Mouse (Mus musculus): ENCODE data around the gene Gon7.
A peak's percentile ranks its signal among the peaks of the same experiment; 100 is the strongest.

Gon7 gene

DNA sequence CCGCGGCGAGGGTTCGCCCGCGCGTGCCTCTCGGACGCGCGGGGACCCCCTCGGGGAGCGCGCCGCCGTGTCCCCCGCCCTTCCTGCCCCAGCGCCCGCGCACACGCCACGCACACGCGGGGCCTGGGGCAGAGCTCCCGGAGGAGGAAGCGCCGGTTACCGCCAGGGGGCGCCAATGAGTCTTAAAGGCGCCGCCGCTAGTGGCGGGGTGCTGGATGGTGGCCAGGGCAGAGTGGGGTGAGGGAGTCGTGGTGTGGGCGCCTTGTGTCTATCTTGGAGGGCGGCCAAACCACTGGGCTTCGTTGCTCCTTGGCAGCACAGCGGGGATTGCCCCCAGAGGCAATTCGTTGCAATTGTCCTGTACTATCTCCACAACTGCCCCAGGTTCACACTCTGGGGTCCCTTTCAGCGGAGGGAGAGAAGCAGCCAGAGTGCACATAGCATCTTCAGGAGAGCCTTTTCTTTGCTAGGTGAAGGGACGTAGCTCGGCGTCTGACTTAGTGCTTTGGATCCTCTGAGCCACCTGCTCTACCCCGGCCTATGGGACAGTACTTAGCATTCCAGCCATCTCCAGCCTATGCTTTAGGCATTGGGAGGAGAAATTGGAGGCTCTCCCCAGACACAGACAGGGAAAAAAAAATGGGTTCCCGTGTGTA is 52.3 kb downstream of the Gon7 start:
- DNase-seq = peak; percentile 98

DNA sequence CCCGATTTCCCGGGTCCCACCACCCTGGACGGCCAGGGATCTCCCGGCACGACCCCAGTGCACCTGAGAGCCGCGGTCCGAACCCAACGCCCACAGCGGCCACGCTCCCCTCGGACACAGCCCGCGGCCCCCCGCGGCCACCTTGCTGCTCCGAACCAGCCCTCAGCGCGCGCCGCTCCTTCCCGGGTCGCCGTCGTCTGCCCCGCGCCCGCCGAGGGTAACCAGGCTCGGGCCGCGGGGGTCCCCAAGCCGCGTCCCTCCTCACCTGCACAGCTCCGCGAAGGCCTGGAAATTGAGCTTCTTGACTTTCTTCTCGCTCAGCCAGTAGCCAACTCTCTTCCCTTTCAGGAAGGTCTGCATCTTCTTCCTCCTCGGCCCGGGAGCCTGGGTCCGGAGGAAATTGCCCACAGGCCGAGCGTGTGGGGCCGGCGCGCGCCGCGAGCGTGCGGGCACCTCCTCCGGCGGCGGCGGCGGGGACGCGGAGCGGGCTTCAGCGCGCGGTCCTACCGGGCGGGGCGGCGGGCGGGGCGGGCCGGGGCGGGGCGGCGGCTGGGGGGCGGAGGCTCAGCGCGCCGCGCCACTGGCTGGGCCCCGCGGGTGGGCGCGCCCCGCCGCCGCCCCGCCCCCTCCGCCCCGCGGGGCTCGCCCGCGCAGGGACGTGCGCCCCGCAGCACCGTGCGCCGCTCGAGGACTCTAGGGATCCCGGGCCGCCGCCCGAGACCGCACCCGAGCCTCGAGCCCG is 53.0 kb downstream of the Gon7 start, which contains the start of gene Itpk1:
Gene Itpk1 (minus strand): TSS at position 474 of the 742 bp plus-strand sequence.
- DNase-seq = peak; percentile 96

DNA sequence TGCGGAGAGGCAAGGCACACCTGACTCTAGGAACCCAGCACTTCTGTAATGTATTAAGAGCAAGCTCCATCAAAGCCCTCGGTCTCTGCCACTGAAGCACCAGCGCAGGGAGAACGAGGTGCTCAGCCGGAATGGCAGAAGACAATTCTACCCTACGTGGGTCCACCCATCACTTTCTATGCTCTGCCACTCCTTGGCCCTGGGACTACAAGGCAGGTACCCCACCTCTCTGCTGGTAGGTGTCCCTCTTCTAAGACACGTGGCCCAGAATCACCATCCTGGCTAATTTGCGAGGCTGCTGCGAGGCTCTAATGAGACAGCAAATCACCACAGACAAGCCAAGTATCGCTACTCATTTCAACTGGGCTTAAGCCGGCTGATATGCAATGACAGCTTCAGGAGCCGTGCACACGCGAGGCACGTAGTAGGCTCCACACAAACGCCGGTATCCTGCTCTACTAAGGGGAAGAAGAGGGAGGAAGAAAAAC is 53.6 kb downstream of the Gon7 start:
- no peak for DNase-seq

GRCm38 (mm10) chr12:102703441-102703840 is 54.2 kb downstream of the Gon7 start:
- peak; percentile 93 for DNase-seq

Measured in heart, adult 11 months (tissue).